Mouse (Mus musculus) heart, adult 9 months (tissue): Measurements from ENCODE around the gene Snx3.

Source experiments
- DNase-seq, 2 experiments: peaks; one replicate each; pipeline ENCODE4 v3.0.0; 2022; ENCODE audit warnings: low spot score in 2 of 2

Snx3 gene

DNA sequence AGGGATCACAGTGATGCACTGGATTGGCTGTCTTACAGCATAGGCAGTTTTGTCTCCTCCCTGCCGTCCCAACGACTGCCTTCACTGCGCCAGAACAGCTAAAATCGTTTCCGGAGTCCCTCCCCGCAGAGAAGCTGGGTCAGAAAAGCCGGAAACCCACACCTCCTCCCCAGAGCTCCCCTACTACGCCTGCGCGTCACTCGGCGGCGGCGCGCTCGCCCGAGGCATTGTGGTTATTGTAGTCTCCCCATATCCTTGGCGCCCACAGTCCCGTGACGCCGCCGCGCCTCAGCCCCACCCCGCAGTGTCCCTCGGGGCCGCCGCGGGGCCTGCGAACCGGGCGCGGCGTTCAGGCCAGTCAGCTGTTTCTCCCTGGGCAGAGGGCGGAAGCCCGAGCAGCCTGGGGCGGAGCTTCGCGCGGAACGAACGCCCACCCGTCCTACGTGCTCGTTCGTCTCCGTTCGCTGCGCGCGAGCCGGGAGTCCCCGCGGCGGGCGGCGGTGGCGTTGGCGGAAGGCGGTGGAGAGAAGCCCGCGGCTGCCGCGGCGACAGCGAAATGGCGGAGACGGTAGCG is at the start of gene Snx3:
Gene Snx3 (plus strand): TSS at position 256 of the 574 bp plus-strand sequence.
- peak; percentile 98 for DNase-seq

DNA sequence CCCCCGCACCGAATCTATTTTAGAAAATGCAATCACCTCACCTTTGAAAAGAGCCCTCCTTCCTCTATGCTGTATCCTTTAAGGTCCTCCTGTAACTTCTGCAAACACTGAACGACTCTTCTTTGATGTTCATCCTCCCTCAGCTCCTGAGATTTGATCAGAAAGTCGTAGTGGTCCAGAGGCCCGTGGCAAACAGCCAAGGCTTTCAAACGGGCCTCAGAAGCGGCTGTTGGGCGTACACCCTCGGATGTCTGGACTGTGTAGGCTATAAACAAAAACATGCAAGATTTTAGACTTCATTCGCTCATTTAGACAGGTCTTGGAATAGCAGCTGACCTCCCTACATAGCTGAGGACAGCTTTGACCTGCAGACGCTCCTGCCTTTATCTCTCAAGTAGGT is 47.6 kb upstream of the Snx3 start:
- DNase-seq = no peak

DNA sequence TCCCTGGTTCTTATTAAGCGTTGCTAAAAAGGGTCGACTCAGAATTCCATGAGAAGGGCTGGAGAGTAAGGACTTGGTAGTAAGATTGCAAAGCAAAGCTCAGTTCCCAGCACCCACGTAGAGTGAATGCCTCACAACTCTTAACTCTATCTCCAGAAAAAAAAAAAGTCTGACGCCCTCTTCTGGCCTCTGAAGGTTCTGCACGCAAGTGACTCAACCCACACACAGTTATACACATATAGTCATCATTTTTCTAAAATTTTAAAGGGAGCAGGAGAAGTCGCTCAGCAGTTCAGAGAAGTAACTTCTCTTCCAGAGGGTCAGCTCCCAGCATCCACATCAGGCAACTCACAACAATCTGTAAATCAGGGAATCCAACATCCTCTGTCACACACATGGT is 47.1 kb upstream of the Snx3 start:
- no peak for DNase-seq

DNA sequence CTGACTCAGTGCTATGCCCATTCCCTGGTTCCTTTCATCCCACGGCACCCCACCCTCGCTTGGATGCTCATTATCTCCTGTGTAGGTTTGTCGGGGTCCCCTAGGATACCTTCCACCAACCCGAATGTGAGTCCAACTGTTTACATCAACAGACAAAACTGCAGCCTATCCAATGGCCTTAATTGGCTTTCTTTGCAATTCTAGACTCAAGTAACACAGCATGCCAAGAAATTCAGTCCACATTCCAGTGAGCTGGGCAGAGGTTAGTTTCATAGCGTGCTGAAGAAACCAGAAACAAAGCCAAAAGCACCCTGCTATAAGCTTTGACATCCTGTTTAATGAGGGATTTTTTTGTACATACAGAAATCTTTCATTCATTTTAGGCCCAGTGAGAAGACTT is 45.8 kb upstream of the Snx3 start:
- DNase-seq = no peak

DNA sequence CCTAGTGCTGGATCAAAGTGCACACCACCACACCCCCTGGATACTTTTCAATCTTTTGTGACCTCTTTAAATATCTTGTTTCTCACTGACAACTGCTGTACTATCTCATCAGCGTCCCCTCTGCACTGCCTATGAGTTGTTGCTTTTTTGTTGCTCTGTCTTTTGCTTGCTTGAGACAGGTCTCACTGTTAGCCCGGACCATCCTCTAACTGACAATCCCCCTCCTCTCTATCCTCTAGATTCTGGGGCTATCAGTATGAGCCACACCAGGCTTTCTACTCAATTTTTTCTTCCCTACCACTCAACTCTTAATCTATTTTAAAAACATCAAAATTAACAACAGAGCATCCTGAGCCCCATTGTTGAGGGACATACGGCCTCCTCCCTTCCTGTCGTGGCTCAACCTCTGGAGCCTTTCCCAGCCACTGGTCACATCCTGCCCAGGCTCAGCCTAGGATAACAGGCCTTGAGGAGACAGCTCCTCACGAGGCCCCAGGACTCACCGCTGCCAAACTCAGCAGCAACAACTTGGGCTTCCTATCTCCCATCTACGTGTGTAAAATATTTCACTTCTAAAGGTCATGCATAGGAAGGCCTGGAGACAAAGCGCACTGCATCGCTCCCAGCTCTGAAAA is 44.2 kb upstream of the Snx3 start:
- DNase-seq = peak; percentile 83 to 89

DNA sequence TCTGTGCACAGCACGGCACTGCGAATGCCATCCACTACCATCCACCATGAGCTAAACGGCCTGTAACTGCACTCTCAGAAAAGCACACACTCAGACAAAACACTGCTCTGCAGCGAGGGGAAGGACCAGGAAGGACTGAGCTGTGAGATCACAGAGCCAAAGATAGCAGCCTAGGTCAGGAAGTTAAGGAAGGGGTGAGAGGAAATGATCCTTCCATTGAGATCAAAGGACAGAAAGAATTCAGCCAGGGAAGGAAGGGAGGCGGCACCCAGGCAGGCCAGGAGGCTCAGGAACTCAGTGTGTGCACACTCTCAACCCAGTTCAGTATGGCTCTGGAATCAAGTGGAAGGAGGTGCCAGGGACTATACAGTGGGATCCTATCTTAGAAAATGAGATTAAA is 37.6 kb upstream of the Snx3 start:
- DNase-seq = peak; percentile 64 to 80

DNA sequence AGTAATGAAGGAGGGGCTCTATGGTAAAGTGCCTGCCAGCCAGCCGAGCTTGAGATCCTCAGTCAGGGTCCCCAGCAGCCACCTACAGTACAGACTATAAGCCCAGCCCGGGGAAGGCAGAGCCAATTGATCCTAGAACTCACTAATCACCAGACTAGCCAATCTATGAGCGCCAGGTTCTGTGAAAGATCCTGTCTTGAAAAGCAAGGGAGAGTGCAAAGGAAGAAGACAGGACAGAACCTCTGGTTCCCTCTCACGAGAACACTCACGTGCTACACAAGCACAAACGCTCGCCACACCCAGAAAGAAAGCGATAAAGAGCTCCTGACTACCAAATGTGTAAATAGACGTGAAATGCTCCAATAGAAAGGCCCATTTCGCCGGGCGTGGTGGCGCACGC is 37.0 kb upstream of the Snx3 start:
- no peak for DNase-seq

DNA sequence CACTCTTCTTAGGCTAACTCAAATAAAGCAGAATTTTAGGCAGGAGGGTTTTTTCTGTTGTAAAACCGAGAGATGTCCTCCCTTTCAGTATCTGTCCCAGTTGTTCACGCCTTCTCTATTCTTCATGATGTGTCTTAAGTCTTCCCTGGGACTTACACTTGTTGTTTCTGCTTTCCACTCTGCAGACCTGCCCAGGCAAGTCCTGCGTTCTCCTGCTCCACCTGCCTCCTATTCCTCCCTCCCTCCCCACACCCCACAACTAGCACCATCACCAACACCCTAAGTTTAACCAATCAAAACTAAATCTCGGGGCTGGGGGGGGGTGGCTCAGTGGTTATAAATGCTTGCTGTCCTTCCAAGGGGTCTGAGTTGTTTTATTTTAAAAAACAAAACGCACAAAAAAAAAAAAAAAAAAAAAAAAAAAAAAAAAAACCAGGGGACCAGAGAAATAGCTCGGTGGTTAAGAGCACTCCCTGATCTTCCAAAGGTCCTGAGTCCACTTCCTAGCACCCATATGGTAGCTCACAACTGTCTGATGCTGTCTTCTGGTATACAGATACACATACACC is 26.8 kb upstream of the Snx3 start:
- no peak for DNase-seq

DNA sequence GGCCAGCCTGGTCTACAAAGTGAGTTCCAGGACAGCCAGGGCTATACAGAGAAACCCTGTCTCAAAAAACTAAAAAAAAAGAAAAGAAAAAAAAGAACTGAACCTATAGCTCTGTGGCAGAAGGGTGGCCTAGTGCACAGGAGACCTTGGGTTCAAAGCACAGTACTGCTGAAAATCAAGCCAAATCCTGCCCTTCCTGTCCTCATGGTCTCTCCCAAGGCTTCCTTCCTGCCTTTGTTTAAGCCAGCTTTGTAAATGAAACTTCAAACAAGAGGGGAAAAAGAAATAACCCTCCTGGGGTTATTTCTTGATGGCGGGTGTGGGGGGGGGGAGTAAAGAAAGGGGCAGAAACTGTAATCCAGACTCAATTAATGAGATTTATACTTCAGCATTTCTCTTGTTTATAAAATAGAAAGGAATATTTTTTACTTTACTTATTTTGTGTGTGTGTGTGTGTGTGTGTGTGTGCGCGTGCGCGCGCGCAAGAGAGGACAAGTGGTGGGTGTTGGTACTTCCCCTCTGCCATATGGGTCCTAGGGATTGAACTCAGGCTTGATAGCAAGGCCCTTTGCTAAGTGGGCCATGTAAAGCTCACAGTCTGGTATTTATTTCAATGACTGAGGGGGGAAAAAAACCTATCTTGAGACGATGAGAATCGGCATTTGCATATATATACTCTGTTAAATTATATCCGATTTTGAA is 24.9 kb upstream of the Snx3 start:
- DNase-seq = peak; percentile 47 to 72

DNA sequence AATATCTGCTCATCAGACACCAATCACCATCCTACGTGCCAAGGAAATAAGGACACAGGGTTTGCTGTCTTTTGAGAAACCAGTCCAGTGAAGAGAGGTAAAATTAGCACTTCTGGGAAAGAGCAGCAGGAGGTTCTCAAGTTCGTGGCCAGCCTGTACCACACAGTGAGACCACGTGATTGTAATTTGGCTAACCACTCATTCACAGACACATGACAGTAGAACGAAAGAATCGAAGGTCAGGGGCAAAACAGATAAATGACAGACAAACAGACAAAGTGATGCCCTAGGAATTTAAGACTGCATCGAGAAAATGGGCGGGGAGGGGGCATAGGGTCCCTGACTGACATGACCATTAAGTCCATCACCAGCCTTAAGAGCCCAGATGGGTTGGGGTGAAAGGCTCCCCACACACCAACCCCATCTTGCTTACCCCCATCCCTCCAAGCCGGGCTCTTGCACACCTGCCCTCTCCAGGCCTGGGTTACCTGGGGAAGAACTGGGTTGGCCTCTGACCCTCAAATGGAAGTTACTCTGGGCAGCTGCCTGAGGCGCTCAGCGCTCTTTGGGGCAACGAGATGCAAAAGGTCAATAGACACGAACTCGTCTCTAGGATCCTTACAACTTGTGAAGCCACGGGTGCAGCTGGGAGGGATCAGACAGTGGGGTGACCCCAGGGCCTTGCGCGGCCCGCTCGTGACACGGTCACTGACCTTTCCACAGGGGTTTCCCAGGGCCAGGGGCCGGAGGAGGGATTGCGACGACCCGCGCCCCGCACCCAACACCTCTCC is 24.1 kb upstream of the Snx3 start:
- no peak for DNase-seq

DNA sequence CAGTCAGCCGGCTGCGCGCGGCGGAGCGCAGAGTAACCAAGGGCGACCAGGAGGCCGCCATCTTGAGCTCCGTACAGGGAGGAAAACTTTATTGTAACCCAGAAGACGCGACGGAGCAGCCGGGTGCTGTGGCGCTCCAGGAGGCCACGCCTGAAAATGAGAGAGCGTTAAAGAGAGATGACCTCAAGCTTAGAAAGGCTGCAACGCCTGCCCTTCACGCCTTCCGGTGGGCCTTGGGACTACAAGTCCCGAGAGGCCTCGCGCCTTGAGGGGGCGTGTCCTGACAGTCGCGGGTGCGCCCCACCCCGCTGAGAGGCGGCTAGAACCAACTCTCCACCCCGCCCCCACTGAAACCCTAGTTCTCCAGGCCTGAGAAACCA is 23.5 kb upstream of the Snx3 start, which contains the start of gene Afg1l:
Gene Afg1l (minus strand): TSS at position 225 of the 380 bp plus-strand sequence.
- peak; percentile 95 to 97 for DNase-seq

DNA sequence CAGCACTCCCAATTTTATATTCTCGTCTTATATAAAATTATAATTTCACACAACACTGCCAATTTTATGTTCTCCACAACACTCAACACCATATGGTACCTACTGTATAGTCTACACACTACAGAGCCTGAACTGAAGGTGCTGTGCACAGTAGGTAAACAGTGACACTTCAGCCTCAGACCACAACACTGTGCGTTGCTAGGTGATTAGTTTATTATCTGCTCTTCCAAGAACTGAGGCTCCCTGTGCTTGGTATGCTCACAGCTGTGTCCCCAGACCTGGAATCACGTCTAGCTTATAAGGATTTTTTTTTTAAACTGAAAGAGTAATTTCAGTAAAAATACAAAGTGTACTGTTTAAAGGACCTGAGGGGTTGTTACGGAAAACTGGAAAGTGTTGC is 21.1 kb upstream of the Snx3 start:
- no peak for DNase-seq

DNA sequence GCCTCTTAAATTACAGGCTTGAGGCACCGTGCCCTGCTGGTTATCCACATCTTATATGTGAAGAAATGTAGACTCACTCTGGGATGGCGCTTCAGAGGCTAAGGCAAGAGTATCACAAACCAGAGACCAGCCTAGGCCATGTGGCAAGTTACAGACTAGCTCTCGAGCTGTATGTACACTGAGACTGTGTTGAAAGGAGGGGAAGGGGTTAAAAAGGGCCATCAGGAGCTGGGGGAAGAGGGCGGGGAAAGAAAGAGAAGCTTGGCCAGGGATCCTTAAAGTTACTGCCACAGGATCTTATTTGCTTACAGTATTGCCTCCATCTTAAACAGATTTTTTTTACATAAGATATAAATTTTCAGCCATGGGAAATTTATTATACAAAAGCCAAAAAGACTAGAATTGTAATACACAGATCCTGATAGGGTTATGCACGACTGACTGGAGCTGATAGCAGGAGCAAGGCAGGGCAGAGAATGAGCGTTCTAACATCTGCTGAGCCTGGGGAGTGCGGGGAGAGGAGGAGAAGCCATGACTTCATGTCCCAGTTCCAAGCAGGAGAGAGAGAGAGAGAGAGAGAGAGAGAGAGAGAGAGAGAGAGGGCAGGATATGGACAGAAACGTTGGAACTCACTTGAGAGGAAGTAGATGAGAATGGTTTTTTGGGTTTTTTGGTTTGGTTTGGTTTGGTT is 13.1 kb upstream of the Snx3 start:
- DNase-seq = no peak

DNA sequence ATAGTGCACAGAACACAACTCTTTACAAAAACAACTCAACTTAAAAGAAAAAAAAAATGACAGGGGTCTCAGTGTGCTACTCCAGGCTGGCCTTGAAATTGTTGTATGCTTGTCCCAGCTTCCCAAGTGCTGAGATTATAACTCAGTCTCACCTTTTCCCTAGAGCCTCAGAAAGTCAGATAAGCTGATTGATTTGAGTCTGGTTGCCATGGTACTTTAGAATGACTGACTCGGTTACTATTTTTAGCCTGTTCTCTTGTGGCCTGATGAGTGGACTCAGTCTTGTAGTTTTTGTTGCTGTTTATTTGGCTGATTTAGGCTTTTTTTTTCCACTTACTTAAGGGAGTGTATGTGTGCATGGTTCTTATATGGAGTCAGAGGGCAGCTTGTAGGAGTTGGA is 10.7 kb upstream of the Snx3 start:
- DNase-seq = no peak

DNA sequence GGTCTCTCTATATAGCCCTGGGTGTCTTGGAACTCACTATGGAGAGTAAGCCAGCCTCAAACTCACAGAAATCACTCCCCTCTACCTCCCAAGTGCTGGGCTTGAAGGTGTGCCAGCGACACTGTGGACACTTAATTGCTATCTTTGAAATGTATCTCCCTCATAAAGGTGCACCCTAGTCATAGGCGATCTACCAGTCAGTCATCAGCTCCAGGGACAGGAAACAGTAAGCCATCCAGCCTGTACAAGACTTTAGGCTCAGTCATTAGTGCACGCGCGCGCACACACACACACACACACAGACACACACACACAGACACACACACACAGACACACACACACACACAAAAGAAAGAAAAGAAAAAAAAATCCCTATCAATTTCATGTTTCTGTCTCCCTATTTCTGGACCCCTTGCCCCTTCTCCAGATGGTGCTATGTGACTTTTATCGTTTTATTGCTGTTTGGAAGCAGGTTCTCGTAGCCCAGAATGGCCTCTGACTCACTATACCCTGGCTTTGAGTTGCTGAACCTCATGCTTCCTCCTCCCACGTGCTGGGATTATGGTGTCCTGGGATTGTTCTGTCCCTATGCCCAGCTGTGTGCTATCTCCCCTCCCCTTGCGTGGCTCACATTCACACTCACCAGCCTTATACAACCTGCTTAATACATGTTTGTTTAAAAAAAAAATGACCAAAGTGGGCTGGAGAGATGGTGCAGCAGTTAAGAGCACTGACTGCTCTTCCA is 9.6 kb upstream of the Snx3 start:
- no peak for DNase-seq

DNA sequence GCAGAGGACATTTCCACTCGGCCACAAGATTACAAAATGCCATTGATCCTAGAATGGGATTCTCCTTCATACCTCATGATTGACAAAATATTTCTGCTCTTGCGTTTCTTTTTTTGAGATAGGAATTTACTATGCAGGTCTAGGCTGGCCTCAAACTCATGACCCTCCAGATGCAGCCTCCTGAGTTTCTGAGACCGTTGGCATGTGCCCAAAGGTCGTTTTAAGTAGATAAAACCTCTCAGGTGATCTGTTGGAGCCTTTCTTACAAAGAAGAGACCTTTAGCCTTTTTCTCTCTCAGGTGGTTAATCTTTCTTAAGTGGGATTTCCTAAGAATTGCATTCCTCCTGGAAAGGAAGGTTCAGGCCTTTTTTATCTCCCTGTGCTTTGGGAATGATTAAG is 8.8 kb upstream of the Snx3 start:
- no peak for DNase-seq

DNA sequence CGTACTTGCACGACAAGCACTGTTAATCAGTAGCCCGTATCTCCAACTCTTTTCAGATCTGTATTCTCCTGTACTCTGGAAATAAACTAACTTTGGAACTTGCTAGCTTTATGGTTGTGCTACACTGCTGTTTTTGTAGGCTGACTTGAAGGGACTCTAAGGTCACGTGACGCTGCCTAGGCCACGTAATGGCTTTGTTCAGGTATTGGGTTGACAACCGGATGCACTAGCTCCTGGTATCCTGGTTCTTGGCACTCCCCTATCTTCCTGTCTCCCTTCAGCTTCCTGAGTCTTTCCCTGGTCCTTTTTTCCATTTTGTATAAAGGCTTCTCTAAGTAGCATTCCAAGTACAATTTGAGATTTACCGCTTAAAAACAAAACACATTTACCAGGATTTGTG is 1.2 kb upstream of the Snx3 start:
- peak; percentile 16 to 36 for DNase-seq

DNA sequence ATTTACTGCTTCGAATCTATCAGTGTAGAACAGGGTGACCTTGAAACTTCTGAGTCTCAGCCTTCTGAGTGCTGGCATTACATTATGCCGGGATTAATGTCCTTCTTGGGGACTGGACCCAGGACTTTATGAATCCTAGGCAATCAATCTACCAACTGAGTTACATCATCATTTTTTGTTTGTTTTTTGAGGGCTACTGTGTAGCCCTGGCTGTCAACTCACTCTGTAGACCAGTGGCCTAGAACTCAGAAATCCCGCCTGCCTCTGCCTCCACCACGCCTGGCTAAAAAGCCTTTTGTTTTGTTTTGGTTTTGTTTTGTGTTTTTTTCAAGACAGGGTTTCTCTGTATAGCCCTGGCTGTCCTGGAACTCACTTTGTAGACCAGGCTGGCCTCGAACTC is 669 bp upstream of the Snx3 start:
- no peak for DNase-seq

DNA sequence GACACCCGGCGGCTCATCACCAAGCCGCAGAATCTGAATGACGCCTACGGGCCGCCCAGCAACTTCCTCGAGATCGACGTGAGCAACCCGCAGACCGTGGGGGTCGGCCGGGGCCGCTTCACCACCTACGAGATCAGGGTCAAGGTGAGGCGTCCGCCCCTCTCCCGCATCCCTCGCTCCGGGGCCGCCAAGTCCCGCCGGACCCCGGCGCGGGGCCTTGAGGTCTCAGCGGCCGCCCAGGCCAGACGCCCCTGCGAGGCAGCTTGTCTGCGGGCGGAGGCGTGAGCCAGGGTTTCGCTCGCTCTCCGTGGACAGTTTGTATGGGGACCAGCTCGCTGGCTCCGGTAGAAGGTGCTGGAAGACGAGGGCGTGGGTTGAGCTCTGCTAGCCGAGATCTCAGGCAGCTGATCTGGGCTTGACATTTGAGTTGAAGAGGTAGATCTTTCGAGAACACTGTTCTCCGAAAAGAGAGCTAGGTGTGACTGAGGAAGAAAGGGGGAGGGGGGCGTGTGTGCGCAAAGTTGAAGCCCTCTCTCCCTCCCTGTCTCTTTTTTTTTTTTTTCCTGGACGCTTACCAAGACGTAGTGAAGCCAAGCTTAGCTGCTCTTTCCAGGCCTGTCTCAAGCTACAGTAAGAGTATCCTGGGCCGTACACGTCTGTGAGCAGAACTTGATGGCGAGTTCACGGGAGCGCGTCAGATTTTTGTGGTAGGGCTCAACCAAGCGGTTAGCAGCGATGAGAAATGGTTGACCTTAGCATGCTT is 700 bp downstream of the Snx3 start:
- DNase-seq = no peak

DNA sequence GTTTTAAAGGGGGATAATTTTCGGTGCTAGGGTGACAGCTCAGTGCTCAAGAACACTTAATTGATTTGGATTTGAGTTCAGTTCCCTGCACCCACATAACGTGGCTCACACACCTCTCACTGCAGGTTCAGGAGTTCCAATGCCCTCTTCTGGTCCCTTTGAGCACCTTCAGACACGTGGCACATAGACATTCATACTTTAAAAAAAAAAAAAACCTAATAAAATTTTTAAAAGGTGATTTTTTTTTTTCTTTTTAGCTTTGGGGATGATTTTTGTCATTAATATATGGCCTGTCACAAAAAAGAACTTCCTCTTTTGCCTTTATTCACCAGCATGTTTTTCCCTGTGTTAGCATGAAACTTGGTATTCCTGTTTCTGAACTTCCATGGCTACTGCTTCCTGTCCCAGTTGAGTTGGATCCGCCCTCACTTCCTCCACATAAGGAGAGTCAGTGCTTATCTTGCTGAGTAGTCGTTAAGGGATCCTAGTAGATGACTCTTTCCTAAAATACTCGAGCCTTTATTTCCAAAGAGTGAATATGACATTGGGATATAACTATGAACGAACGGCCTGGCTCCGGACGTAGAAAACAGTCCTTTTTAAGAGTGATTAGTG is 2.4 kb downstream of the Snx3 start:
- DNase-seq = peak; percentile 43 to 53
